Comparison of ENCODE assay signal across 15 mouse cellular contexts in the genomic region with DNA sequence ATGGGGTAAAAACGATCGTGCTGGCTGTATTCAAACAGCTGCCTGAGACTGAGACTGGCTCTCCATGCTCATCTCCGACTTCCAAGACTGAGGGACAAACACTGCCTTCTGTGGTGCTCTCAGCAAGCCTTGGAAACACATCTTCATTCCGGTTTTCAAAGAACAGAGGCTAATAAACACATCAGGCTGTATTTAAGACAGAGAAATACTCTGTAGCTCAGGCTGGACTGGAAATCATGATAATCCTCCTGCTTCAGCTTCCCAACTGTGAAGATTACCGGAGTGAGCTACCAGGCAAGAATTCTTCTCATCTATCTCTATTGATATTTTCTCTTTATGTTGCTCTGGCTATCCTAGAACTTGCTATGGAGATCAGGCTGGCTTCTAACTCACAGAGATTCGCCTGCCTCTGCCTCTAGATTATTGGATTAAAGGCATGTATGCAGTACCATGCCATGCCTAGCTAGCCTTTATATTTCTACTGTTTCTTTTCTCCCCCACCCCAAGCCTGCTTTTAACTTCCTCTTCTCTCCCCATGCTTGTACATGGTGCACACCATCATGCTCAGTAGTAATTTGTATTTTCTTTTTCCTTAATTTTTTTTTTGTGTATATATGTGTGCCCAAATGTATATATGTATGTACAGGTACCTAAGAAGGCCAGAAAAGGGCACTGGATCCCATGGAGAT. TPM values are rescaled to one million over a fixed set of nuclear protein-coding genes. Genes with fewer than 3 reads are reported as not detected.
DNase-seq lines count a peak whose midpoint lies in the region; ATAC-seq and TF ChIP-seq lines count a peak whose summit lies in the region.
"Had no signal": no experiment of that assay in that cellular context is flagged by ENCODE, and none has a peak within 500 bp of the region (broad histone marks: within the 10 kb centered on the region; RNA-seq: fewer than 3 reads in every experiment).

No protein-coding gene starts in this region.

- H3K4me3 ChIP-seq in heart, embryonic 10.5 days = no peak overlapping the region
- no peak overlapping the region for H3K4me3 ChIP-seq in liver, adult 2 months (ENCODE audit: insufficient read depth, low read depth, low read length)
- no peak overlapping the region for H3K4me3 ChIP-seq in liver, embryonic 11.5 days (ENCODE audit: low read depth, low read length)
- H3K4me3 ChIP-seq: limb, embryonic 13.5 days; neural tube, embryonic 15.5 days had no signal

- no peaks in the 10 kb centered on the region for H3K79me2 ChIP-seq in liver, adult 2 months (ENCODE audit: control insufficient read depth, insufficient read depth, low read length)

- intact Hi-C loops in heart, postnatal 36 days (cut with DNase I) = no loop called here

- no peaks in the 10 kb centered on the region for H3K27me3 ChIP-seq in heart, embryonic 10.5 days (ENCODE audit: insufficient read depth, poor library complexity, severe bottlenecking)
- no peaks in the 10 kb centered on the region for H3K27me3 ChIP-seq in liver, adult 2 months (ENCODE audit: control insufficient read depth, insufficient read depth, low read length)
- H3K27me3 ChIP-seq in liver, embryonic 11.5 days (replicated peaks; ENCODE audit: control insufficient read depth, insufficient read depth, low read length) = no peaks in the 10 kb centered on the region
- H3K27me3 ChIP-seq: limb, embryonic 13.5 days; neural tube, embryonic 15.5 days had no signal

- no peak for TF ChIP-seq POLR2A in liver, adult 2 months (IDR thresholded peaks at IDR 0.05; ENCODE audit: extremely low read depth, insufficient read depth, low read length)

- no peak overlapping the region for H3K4me2 ChIP-seq in liver, embryonic 11.5 days
- H3K4me2 ChIP-seq: limb, embryonic 13.5 days; neural tube, embryonic 15.5 days had no signal

- DNase-seq in heart, embryonic 10.5 days (ENCODE audit: low spot score) = no peak
- DNase-seq in heart, postnatal 36 days = no peak
- DNase-seq in liver, adult 2 months (ENCODE audit: extremely low read depth, low read depth, low spot score) = no peak
- no peak for DNase-seq in liver
- peak; percentile 21 for DNase-seq in CD4-positive helper T cell, adult 2 months (ENCODE audit: low read depth, low spot score)
- DNase-seq in liver, embryonic 11.5 days (ENCODE audit: low spot score) = no peak
- no peak for DNase-seq in adrenal gland, postnatal 25 days
- no peak for DNase-seq in urinary bladder, postnatal 14 days (ENCODE audit: low spot score)
- DNase-seq: cerebellum, adult 2 months; embryo, embryonic 11 days; retina, postnatal 1 day had no signal

- no peak for TF ChIP-seq CTCF in liver, adult 2 months (IDR thresholded peaks at IDR 0.05; ENCODE audit: low read depth, low read length)

- 78% methylated on average over 6 of the region's 6 CpGs for WGBS in heart, embryonic 10.5 days
- WGBS in liver, adult 2 months = 90% methylated on average over 6 of the region's 6 CpGs
- 66% methylated on average over 6 of the region's 6 CpGs for WGBS in liver, embryonic 11.5 days

- H3K4me1 ChIP-seq in heart, embryonic 10.5 days = peaks cover 14% of the 10 kb centered on the region
- peaks cover 13% of the 10 kb centered on the region for H3K4me1 ChIP-seq in liver, adult 2 months (ENCODE audit: control insufficient read depth, insufficient read depth, low read length)
- peaks cover 37% of the 10 kb centered on the region for H3K4me1 ChIP-seq in liver, embryonic 11.5 days (replicated peaks; ENCODE audit: control insufficient read depth, insufficient read depth, low read length)
- H3K4me1 ChIP-seq: limb, embryonic 13.5 days had no signal

- no peaks in the 10 kb centered on the region for H3K9me3 ChIP-seq in heart, embryonic 10.5 days
- no peaks in the 10 kb centered on the region for H3K9me3 ChIP-seq in liver, embryonic 11.5 days (ENCODE audit: control insufficient read depth, low read length)
- H3K9me3 ChIP-seq: limb, embryonic 13.5 days; neural tube, embryonic 15.5 days had no signal

- no peak for ATAC-seq in liver, embryonic 11.5 days (replicated peaks; ENCODE audit: low FRiP score)
- ATAC-seq: activated CD4-positive, CD25-positive, alpha-beta regulatory T cell, adult 4 months; CD4-positive, CD25-positive, alpha-beta regulatory T cell, adult 4 months had no signal

- no peak overlapping the region for H3K9ac ChIP-seq in liver, adult 2 months (ENCODE audit: low read depth, low read length)
- H3K9ac ChIP-seq in liver, embryonic 11.5 days (ENCODE audit: low read depth, low read length) = no peak overlapping the region
- H3K9ac ChIP-seq: limb, embryonic 13.5 days; neural tube, embryonic 15.5 days had no signal

- 0 out of 2 replicates have a peak overlapping the region, but pooled peaks have one; percentile 56 for H3K27ac ChIP-seq in heart, embryonic 10.5 days
- peak overlapping the region; percentile 16; the same call in 1 of the 2 replicates for H3K27ac ChIP-seq in liver, adult 2 months (replicated peaks; ENCODE audit: insufficient read depth, low read depth, low read length)
- H3K27ac ChIP-seq in liver, embryonic 11.5 days (ENCODE audit: low read depth, low read length) = peak overlapping the region; percentile 45; the same call in 1 of the 2 replicates
- H3K27ac ChIP-seq: limb, embryonic 13.5 days; neural tube, embryonic 15.5 days had no signal

- peaks cover 6% of the 10 kb centered on the region; the same call in 1 of the 2 replicates for H3K36me3 ChIP-seq in heart, embryonic 10.5 days
- H3K36me3 ChIP-seq in liver, adult 2 months (ENCODE audit: control insufficient read depth, insufficient read depth, low read length) = peaks cover 8% of the 10 kb centered on the region; the same call in 1 of the 2 replicates
- no peaks in the 10 kb centered on the region for H3K36me3 ChIP-seq in liver, embryonic 11.5 days (ENCODE audit: control insufficient read depth, insufficient read depth, low read length)
- H3K36me3 ChIP-seq: limb, embryonic 13.5 days; neural tube, embryonic 15.5 days had no signal

RNA-seq across cellular contexts. Expression of a gene that starts 49.5 kb away (rescaled TPM):
- 11.8 and 12.8 TPM in 2 replicates for polyA plus RNA-seq in heart, embryonic 10.5 days (2016; fragmentation: Nextera tagmentation; extraction: Ambion mirVana)
- 1 to 10 TPM; 6.2 to 6.7 TPM for total RNA-seq in heart, postnatal 36 days (2021)
- total RNA-seq in liver, adult 2 months (2014; rRNA removed) = 2.6 and 4.3 TPM in 2 replicates
- 1.7 and 2.0 TPM in 2 replicates for polyA plus RNA-seq in liver, adult 2 months (2012; rRNA removed)
- polyA plus RNA-seq in liver, embryonic 11.5 days (2014; fragmentation: Nextera tagmentation; extraction: Ambion mirVana) = 18.5 and 18.7 TPM in 2 replicates
- 8.5 and 10.5 TPM in 2 replicates for total RNA-seq in adrenal gland, postnatal 25 days (2021)

RNA-seq across cellular contexts. Expression of a gene that starts 49.7 kb away (rescaled TPM):
- polyA plus RNA-seq in heart, embryonic 10.5 days (2016; fragmentation: Nextera tagmentation; extraction: Ambion mirVana) = 54.3 and 60.4 TPM in 2 replicates
- 10 to 100 TPM; 19.3 to 23.2 TPM for total RNA-seq in heart, postnatal 36 days (2021)
- total RNA-seq in liver, adult 2 months (2014; rRNA removed) = 14.4 TPM in 2 replicates
- polyA plus RNA-seq in liver, adult 2 months (2012; rRNA removed) = 6.2 and 6.3 TPM in 2 replicates
- polyA plus RNA-seq in liver, embryonic 11.5 days (2014; fragmentation: Nextera tagmentation; extraction: Ambion mirVana) = 48.4 and 50.9 TPM in 2 replicates
- 41.3 and 44.1 TPM in 2 replicates for total RNA-seq in adrenal gland, postnatal 25 days (2021)
